Mouse (Mus musculus): Measurements from ENCODE around the gene Abca9. TPM values are rescaled to one million over a fixed set of nuclear protein-coding genes. Genes with fewer than 3 reads are reported as not detected.
A peak's percentile ranks its signal among the peaks of the same experiment; 100 is the strongest.

Abca9 gene
- 30.0 and 37.2 TPM in 2 replicates for total RNA-seq (2015)
- 39.2 and 41.7 TPM in 2 replicates for total RNA-seq (2017)

DNA sequence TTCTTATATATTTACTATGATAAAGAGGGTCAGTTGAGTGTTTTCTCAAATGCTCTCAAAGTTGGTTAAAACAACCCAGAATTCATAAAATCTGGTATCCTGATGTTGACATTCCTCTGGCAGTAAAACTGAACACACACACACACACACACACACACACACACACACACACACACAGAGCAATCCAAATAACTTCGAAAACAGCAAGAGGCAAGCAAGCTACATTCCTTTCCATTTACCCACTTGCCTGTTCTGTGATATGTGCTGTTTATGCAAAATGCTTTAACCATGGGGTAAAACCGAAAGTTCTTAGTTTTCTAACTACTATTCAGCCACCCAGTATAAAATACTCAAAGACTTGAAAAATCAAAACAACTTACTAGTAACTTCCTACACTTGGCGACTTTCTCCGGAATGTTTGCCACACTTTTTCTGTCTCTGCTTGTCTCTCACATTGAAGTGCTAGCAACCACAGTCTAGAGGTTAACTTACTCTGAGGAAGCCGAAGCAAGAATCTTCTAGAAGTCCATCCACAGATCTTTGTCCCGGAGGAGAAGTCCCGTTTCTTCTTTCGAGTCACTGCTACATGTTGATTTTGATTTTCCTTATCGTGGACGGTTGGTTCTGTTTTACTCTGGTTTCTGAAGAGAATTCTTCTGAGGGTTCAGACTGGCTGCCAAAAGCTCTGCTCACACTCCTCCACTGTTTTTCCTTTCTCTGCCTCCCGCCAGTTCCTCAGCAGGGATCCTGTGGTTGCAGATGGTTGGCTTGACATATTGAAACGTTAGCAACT, at the start of gene Abca9:
TSS of gene Abca9 (minus strand) at position 738 of the 793 bp plus-strand sequence.
- no peak for ATAC-seq (ENCODE audit: poor library complexity, severe bottlenecking)

DNA sequence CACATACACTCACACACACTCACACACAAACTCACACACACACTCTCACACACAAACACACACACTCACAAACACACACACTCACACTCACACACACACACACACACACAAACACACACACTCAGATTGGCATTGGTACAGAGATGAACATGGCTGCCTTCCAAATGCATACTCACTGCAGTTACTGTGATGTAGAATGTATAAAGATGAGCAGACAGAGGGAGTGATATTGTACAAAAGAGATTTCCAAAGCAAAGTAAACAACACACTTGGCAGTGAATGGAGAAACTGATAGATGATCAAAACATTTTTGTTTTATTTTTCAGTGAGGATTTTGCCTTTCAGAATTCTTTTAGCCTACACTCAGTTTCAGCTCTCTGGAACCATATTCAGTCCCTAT, 49.1 kb upstream of the Abca9 start:
- ATAC-seq (ENCODE audit: poor library complexity, severe bottlenecking), result no peak

DNA sequence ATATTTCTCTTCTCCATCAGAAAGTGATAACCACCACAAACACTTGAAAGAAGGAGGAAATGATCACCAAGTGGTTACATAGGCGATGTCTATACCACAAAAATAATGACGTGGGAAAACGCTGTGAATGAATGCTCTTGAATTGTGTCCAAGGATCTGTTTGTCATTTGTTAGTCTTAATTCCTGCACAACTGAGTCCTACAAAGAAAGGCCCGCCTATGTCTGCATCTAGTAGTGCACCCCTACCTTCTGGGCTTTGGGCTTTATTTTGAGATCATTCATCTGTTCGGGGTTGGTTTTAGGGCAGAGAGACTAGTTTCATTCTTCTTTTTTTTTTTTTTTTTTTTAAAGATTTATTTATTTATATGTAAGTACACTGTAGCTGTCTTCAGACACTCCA, 35.9 kb upstream of the Abca9 start:
- ATAC-seq (ENCODE audit: poor library complexity, severe bottlenecking), result no peak

GRCm38 (mm10) chr11:110198882-110199281, 30.9 kb upstream of the Abca9 start:
- no peak for ATAC-seq (ENCODE audit: poor library complexity, severe bottlenecking)

DNA sequence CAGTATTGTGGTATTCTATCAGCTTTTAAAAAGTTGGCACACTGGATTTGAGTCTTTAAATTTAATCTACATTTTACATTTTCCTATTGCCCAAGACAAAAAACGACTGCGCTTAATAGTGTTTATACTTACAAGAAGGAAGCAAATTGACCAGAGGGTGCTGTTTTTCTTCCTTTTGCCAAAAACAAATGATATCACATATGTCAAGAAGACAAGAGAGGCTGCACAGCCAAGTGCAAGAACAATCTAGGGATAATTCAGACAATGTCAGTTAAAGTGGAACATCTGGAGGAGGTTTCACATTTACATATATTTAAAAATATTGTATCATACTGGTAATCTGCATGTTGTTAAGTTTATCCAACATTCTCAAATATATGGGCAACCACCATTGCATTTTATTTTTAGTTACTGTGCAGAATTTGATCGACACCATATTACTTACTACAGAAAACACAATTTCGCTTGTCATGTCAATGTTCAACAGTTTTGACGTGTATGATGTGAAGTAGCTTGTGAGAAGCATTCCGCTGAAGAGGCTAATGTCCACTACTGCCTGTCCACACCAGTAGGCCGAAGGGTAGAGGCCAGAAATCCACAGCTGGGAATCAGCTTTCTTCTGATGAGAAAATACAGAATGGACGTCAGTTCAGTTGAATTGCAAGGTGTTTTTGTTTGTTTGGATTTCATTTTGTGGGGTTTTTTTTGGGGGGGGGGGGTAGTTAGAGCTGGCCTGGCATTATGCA, 28.7 kb upstream of the Abca9 start:
- no peak for ATAC-seq (ENCODE audit: poor library complexity, severe bottlenecking)

- ATAC-seq (ENCODE audit: poor library complexity, severe bottlenecking), result no peak
These were observed 27.3 kb upstream of the Abca9 start for GRCm38 (mm10) chr11:110195310-110195709.

DNA sequence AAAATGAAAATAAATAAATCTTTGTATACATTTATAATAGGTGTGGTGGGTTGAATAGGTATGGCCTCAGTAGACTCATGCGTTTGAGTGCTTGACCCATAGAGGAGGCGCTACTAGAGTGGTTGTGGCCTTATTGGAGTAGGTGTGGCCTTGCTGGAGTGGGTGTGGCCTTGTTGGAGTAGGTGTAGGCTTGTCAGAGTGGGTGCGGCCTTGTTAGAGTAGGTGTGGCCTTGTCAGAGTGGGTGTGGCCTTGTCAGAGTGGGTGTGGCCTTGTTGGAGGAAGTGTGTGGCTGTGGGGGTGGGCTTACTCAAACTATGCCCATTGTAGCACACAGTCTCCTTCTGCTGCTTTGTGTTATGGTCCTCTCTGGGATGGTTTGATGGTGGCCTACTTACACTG, 3.2 kb upstream of the Abca9 start:
- ATAC-seq (ENCODE audit: poor library complexity, severe bottlenecking), result 0 out of 2 replicates have a peak, but pooled peaks have one; percentile 7

GRCm38 (mm10) chr11:110165822-110166221, 2.2 kb downstream of the Abca9 start:
- ATAC-seq (ENCODE audit: poor library complexity, severe bottlenecking), result peak; percentile 96

- no peak for ATAC-seq (ENCODE audit: poor library complexity, severe bottlenecking)
These were observed 2.6 kb downstream of the Abca9 start for GRCm38 (mm10) chr11:110165409-110165808.

DNA sequence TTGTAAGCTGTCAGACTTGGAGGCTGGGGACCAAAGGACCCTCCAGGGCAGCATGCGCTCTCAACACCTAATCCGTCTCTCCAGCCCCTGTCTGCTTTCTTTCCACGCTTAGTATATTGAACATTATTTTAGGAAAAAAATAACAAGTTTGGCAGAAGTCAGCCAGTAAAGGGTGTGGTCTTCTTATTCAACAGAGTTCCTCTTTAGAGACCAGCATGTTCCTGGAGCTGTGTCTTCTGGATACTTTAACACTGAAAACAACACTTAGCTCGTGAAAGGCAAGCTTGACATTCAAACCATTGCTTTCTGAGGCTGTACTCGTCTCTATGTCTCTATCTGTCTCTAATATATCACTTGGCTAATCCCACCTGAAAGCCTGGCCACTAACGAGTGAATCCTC, 10.9 kb downstream of the Abca9 start:
- ATAC-seq (ENCODE audit: poor library complexity, severe bottlenecking), result peak; percentile 82

- no peak for ATAC-seq (ENCODE audit: poor library complexity, severe bottlenecking)
These were observed 12.0 kb downstream of the Abca9 start for GRCm38 (mm10) chr11:110155985-110156384.

DNA sequence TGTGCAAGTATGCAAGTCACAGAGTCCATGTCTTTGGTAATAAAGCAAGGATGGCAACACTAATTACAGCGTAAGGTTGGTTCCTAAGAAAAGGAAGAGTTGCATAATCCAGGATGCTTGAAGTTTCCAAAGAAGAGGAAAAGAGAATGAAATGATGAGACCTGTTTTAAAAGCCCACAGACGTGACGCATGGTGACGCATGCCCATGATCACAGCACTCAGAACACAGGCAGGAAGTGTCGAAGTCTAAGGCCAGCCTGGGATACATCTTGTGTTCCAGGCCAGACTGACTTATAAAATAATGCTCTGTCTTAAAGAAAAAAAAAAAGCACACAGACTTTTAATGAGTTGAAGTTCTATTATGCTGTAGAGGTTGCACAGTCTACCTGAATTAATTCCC, 20.4 kb downstream of the Abca9 start:
- peak; percentile 74 for ATAC-seq (ENCODE audit: poor library complexity, severe bottlenecking)

- ATAC-seq (ENCODE audit: poor library complexity, severe bottlenecking), result peak; percentile 12; the same call in 1 of the 2 replicates
These were observed 22.6 kb downstream of the Abca9 start for GRCm38 (mm10) chr11:110145421-110145820.

DNA sequence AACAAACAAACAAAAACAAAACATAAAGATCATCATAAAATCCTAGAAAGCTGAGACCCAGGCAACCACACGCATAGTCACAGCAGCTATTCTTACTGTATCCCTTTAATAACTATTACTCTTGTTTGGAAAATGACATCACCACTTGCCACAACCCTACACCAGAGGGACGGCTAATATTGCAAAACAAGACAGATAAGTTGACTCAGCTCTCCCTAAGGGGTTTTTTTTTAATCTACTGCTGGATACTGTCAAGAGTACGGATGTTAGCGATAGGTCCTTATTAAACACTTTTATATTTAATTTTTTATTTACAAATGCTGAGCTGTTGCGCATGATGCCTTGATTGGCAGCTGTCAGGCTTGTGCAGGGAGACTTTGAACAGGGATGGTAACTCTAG, 37.2 kb downstream of the Abca9 start:
- peak; percentile 67 for ATAC-seq (ENCODE audit: poor library complexity, severe bottlenecking)

GRCm38 (mm10) chr11:110111137-110111536, 56.9 kb downstream of the Abca9 start:
- ATAC-seq (ENCODE audit: poor library complexity, severe bottlenecking), result no peak

DNA sequence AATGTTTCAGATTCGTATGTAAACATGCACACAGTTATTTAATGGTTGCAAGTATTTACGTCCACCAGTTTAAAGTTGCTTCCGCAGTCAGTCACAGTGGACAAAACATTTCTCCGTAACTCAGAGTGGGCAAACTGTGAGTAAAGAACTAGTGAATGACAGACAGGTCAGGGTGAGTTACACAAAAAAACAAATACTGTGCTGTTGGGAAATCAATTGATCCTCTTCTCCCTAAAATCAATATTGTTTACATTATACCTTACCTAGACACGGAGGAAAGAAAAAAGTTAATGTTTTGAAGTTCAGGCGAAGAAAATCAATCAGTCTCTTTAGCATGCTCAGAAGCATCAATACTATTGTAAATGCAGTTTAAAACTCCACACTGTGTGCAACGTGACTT, 66.6 kb downstream of the Abca9 start:
- no peak for ATAC-seq (ENCODE audit: poor library complexity, severe bottlenecking)

DNA sequence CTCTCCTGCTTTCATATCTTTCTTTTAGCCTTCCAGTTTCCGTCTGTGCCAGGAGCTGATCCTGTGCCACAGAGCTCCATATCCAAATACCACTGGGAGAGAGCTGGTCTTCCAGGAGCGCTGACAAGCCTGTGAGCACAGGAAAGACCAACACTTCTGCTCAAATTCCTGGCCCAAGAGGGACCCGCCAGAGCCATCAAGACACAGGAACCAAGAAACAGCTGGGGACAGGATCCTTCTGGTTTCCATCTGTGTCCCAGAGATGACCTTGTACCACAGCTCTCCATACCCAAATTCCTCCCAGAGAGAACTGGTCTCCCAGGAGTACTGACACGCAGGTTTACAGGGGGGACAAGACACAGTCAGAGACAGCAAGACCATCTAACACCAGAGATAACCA, 69.1 kb downstream of the Abca9 start:
- no peak for ATAC-seq (ENCODE audit: poor library complexity, severe bottlenecking)

- ATAC-seq (ENCODE audit: poor library complexity, severe bottlenecking), result no peak
These were observed 70.5 kb downstream of the Abca9 start for GRCm38 (mm10) chr11:110097465-110097864.

DNA sequence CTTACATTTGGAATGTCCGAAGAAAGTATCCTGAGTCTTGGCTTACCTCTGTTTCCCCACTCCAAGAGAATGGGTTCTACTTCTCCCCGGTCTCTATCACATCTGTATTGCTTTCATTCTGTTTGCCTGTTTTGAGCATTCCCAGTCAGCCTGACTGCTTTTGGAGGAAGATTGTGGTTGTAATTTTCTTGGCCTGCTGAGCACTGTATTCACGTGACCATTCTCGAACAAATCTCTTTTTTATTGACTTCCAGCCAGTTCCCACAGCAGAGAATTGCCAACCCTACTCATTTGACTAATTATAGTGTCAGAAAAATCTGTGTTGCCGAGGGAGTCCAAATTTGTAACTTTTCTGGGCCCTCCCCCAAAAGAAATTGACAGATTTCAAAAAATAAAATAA, 72.1 kb downstream of the Abca9 start, which contains the start of gene Abca8a:
TSS of gene Abca8a (minus strand) at position 121 of the 400 bp plus-strand sequence.
- ATAC-seq (ENCODE audit: poor library complexity, severe bottlenecking), result peak; percentile 15; the same call in 1 of the 2 replicates

- no peak for ATAC-seq (ENCODE audit: poor library complexity, severe bottlenecking)
These were observed 73.1 kb downstream of the Abca9 start for GRCm38 (mm10) chr11:110094846-110095380.

GRCm38 (mm10) chr11:110094236-110094635, 73.8 kb downstream of the Abca9 start:
- no peak for ATAC-seq (ENCODE audit: poor library complexity, severe bottlenecking)

DNA sequence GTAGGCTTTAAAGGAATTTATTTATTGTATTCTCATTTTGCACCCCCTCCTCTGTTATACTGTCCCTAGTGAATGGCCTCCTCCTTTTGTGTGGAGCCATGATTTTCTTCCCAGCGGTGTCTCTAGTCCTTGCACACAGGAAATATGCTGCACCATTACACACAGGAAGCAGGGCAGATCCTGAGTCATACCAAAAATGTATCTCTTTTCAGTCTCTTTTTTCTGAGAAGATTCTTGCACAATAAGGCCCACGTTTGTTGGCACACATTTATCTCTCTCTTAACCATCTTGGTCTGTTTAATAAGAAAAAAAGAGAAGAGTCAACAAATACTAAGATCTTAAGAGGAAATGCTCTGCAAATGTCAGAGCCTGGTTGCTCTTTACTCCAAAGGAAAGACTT, 76.7 kb downstream of the Abca9 start:
- ATAC-seq (ENCODE audit: poor library complexity, severe bottlenecking), result peak; percentile 62

Data from megakaryocyte, adult 5-6 weeks (primary cell).